Mouse (Mus musculus) limb, embryonic 13.5 days (tissue): ENCODE measurements at regions not wholly inside any gene's neighbourhood (a gene's known extent, or its start where the extent isn't known, plus 50 kb on each side); places are given as distances from the start of the nearest gene placed in this dataset.
A peak's percentile ranks its signal among the peaks of the same experiment; 100 is the strongest.

ENCODE experiments used
- ATAC-seq: fragments of 200-750 bp; cut with Nextera tagmentation; 2 replicates; pipeline ENCODE4 v1.8.0; 2017; ENCODE audit warnings: low read depth, moderate number of reproducible peaks, moderate TSS enrichment; ENCODE audit not compliant: low FRiP score
- H3K27ac ChIP-seq: fragments of 300-500 bp; sonication (generic); 2 replicates; pipeline ENCODE4 v1.5.1; 2015; ENCODE audit warnings: inconsistent platforms, mild to moderate bottlenecking, moderate library complexity
- H3K27me3 ChIP-seq: fragments of 300-500 bp; sonication (generic); 2 replicates; pipeline ENCODE4 v1.6.1; 2015; ENCODE audit warnings: mild to moderate bottlenecking, inconsistent platforms
- H3K36me3 ChIP-seq: fragments of 300-500 bp; sonication (generic); 2 replicates; pipeline ENCODE4 v1.6.1; 2015; ENCODE audit warnings: inconsistent platforms, mild to moderate bottlenecking, moderate library complexity
- H3K4me1 ChIP-seq: fragments of 300-500 bp; sonication (generic); 2 replicates; pipeline ENCODE4 v1.6.1; 2015; ENCODE audit warnings: inconsistent platforms
- H3K4me2 ChIP-seq: fragments of 300-500 bp; sonication (generic); replicated peaks from 2 replicates; pipeline ENCODE4 v1.6.1; 2015; ENCODE audit warnings: inconsistent platforms, mild to moderate bottlenecking, moderate library complexity
- H3K4me3 ChIP-seq: fragments of 300-500 bp; sonication (generic); 2 replicates; pipeline ENCODE4 v1.5.1; 2015; ENCODE audit warnings: moderate library complexity, mild to moderate bottlenecking, inconsistent platforms
- H3K9ac ChIP-seq: fragments of 300-500 bp; sonication (generic); 2 replicates; pipeline ENCODE4 v1.6.1; 2015; ENCODE audit warnings: mild to moderate bottlenecking, inconsistent platforms
- H3K9me3 ChIP-seq: fragments of 300-500 bp; sonication (generic); 2 replicates; pipeline ENCODE4 v1.6.1; 2016; ENCODE audit warnings: inconsistent platforms
- WGBS: fragments of 180-500 bp; shearing (Covaris S2); methylation state at CpG from one replicate; pipeline ENCODE4 v1.1.7; 2015; 5-methylcytosine and 5-hydroxymethylcytosine counted together

GRCm38 (mm10) chr3:99632309-99632708 lies 252.9 kb upstream of the Spag17 start:
- Histone ChIP-seq H3K27me3 (no peaks in the 10 kb centered on the region), H3K36me3 (no peaks in the 10 kb centered on the region), H3K9ac (no peak overlapping the region), H3K4me1 (peaks cover 7% of the 10 kb centered on the region; the same call in 1 of the 2 replicates), H3K4me2 (no peak overlapping the region), H3K27ac (no peak overlapping the region), H3K4me3 (no peak overlapping the region), H3K9me3 (no peaks in the 10 kb centered on the region)
- ATAC-seq = no peak
- WGBS = 69% methylated on average over 4 of the region's 4 CpGs

- H3K27ac ChIP-seq = no peak overlapping the region
- H3K4me2 ChIP-seq = no peak overlapping the region
- no peak overlapping the region for H3K4me3 ChIP-seq
- H3K4me1 ChIP-seq = peaks cover 9% of the 10 kb centered on the region; the same call in 1 of the 2 replicates
- no peaks in the 10 kb centered on the region for H3K36me3 ChIP-seq
- H3K27me3 ChIP-seq = no peaks in the 10 kb centered on the region
- H3K9me3 ChIP-seq = no peaks in the 10 kb centered on the region
- ATAC-seq = no peak
- H3K9ac ChIP-seq = no peak overlapping the region
- 36% methylated on average over 8 of the region's 8 CpGs for WGBS
These were observed 243.7 kb upstream of the Spag17 start for GRCm38 (mm10) chr3:99641343-99642106.

- H3K9ac ChIP-seq = no peak overlapping the region
- H3K27ac ChIP-seq = no peak overlapping the region
- H3K9me3 ChIP-seq = no peaks in the 10 kb centered on the region
- H3K4me3 ChIP-seq = no peak overlapping the region
- whole genome bisulfite sequencing = 74% methylated on average over 1 of the region's 1 CpGs
- no peak overlapping the region for H3K4me2 ChIP-seq
- no peak for ATAC-seq
- no peaks in the 10 kb centered on the region for H3K36me3 ChIP-seq
- H3K4me1 ChIP-seq = peaks cover 3% of the 10 kb centered on the region; the same call in 1 of the 2 replicates
- H3K27me3 ChIP-seq = no peaks in the 10 kb centered on the region
These were observed 240.3 kb upstream of the Spag17 start for GRCm38 (mm10) chr3:99644910-99645309.

GRCm38 (mm10) chr3:99645318-99645717 lies 239.9 kb upstream of the Spag17 start:
- Histone ChIP-seq H3K9ac (no peak overlapping the region), H3K9me3 (no peaks in the 10 kb centered on the region), H3K27me3 (no peaks in the 10 kb centered on the region), H3K4me3 (no peak overlapping the region), H3K4me2 (no peak overlapping the region), H3K4me1 (peaks cover 3% of the 10 kb centered on the region; the same call in 1 of the 2 replicates), H3K27ac (no peak overlapping the region), H3K36me3 (no peaks in the 10 kb centered on the region)
- no peak for ATAC-seq
- 93% methylated on average over 4 of the region's 4 CpGs for WGBS

- 79% methylated on average over 5 of the region's 5 CpGs for WGBS
- Histone ChIP-seq H3K27me3 (no peaks in the 10 kb centered on the region), H3K4me2 (no peak overlapping the region), H3K9ac (no peak overlapping the region), H3K4me3 (no peak overlapping the region), H3K27ac (no peak overlapping the region), H3K9me3 (no peaks in the 10 kb centered on the region), H3K4me1 (peaks cover 6% of the 10 kb centered on the region), H3K36me3 (no peaks in the 10 kb centered on the region)
- no peak for ATAC-seq
These were observed 227.6 kb upstream of the Spag17 start for GRCm38 (mm10) chr3:99657617-99658016.

GRCm38 (mm10) chr3:99663783-99664182 lies 221.4 kb upstream of the Spag17 start:
- peaks cover 28% of the 10 kb centered on the region for H3K4me1 ChIP-seq
- 13% methylated on average over 6 of the region's 6 CpGs for WGBS

GRCm38 (mm10) chr3:99665363-99665762 lies 219.8 kb upstream of the Spag17 start:
- Histone ChIP-seq H3K9me3 (no peaks in the 10 kb centered on the region), H3K9ac (no peak overlapping the region), H3K4me3 (no peak overlapping the region), H3K36me3 (no peaks in the 10 kb centered on the region), H3K27ac (no peak overlapping the region; the same call in 1 of the 2 replicates), H3K4me1 (peaks cover 28% of the 10 kb centered on the region), H3K27me3 (no peaks in the 10 kb centered on the region; the same call in 1 of the 2 replicates), H3K4me2 (no peak overlapping the region)
- 35% methylated on average over 5 of the region's 5 CpGs for WGBS
- ATAC-seq = no peak

More at GRCm38 (mm10) chr3:99663783-99664182, 221.4 kb upstream of the Spag17 start:
- no peaks in the 10 kb centered on the region; the same call in 1 of the 2 replicates for H3K27me3 ChIP-seq
- no peaks in the 10 kb centered on the region for H3K9me3 ChIP-seq
- H3K36me3 ChIP-seq = no peaks in the 10 kb centered on the region
- H3K9ac ChIP-seq = no peak overlapping the region
- H3K4me3 ChIP-seq = no peak overlapping the region
- H3K4me2 ChIP-seq = no peak overlapping the region
- H3K27ac ChIP-seq = no peak overlapping the region
- 0 out of 2 replicates have a peak, but pooled peaks have one; percentile 30 for ATAC-seq

GRCm38 (mm10) chr3:99665902-99666768 lies 219.1 kb upstream of the Spag17 start:
- no peaks in the 10 kb centered on the region for H3K9me3 ChIP-seq
- ATAC-seq = peak; percentile 70
- H3K27me3 ChIP-seq = no peaks in the 10 kb centered on the region; the same call in 1 of the 2 replicates
- 7% methylated on average over 10 of the region's 10 CpGs for WGBS
- no peak overlapping the region for H3K9ac ChIP-seq
- no peaks in the 10 kb centered on the region for H3K36me3 ChIP-seq
- peaks cover 28% of the 10 kb centered on the region for H3K4me1 ChIP-seq
- H3K4me3 ChIP-seq = no peak overlapping the region
- H3K4me2 ChIP-seq = peak overlapping the region; percentile 19; the same call in 1 of the 2 replicates
- no peak overlapping the region for H3K27ac ChIP-seq

GRCm38 (mm10) chr3:99674145-99674544 lies 211.1 kb upstream of the Spag17 start:
- ATAC-seq = no peak

GRCm38 (mm10) chr3:99709506-99709905 lies 175.7 kb upstream of the Spag17 start:
- Histone ChIP-seq H3K4me1 (no peaks in the 10 kb centered on the region), H3K27ac (no peak overlapping the region), H3K9me3 (no peaks in the 10 kb centered on the region), H3K4me2 (no peak overlapping the region), H3K36me3 (no peaks in the 10 kb centered on the region), H3K27me3 (no peaks in the 10 kb centered on the region), H3K9ac (no peak overlapping the region), H3K4me3 (no peak overlapping the region)
- no peak for ATAC-seq
- WGBS = 17% methylated on average over 4 of the region's 4 CpGs

More at GRCm38 (mm10) chr3:99674145-99674544, 211.1 kb upstream of the Spag17 start:
- WGBS = 76% methylated on average over 2 of the region's 2 CpGs
- no peaks in the 10 kb centered on the region for H3K36me3 ChIP-seq
- no peaks in the 10 kb centered on the region for H3K9me3 ChIP-seq
- no peaks in the 10 kb centered on the region for H3K27me3 ChIP-seq
- H3K4me2 ChIP-seq = no peak overlapping the region
- no peak overlapping the region for H3K9ac ChIP-seq
- H3K4me3 ChIP-seq = no peak overlapping the region
- no peaks in the 10 kb centered on the region for H3K4me1 ChIP-seq
- no peak overlapping the region for H3K27ac ChIP-seq

GRCm38 (mm10) chr3:99716381-99716780 lies 168.8 kb upstream of the Spag17 start:
- H3K27ac ChIP-seq = no peak overlapping the region
- no peak for ATAC-seq
- no peak overlapping the region for H3K4me2 ChIP-seq
- WGBS = 78% methylated on average over 4 of the region's 4 CpGs
- no peaks in the 10 kb centered on the region for H3K4me1 ChIP-seq
- H3K4me3 ChIP-seq = no peak overlapping the region
- no peaks in the 10 kb centered on the region for H3K9me3 ChIP-seq
- H3K27me3 ChIP-seq = no peaks in the 10 kb centered on the region
- H3K9ac ChIP-seq = no peak overlapping the region
- no peaks in the 10 kb centered on the region for H3K36me3 ChIP-seq
